Mouse (Mus musculus): Measurements from ENCODE around the gene Gadd45b. TPM values are rescaled to one million over a fixed set of nuclear protein-coding genes. Genes with fewer than 3 reads are reported as not detected.

Gadd45b gene
- polyA plus RNA-seq, 1 experiment from 2014 or later: 12.3 TPM

DNA sequence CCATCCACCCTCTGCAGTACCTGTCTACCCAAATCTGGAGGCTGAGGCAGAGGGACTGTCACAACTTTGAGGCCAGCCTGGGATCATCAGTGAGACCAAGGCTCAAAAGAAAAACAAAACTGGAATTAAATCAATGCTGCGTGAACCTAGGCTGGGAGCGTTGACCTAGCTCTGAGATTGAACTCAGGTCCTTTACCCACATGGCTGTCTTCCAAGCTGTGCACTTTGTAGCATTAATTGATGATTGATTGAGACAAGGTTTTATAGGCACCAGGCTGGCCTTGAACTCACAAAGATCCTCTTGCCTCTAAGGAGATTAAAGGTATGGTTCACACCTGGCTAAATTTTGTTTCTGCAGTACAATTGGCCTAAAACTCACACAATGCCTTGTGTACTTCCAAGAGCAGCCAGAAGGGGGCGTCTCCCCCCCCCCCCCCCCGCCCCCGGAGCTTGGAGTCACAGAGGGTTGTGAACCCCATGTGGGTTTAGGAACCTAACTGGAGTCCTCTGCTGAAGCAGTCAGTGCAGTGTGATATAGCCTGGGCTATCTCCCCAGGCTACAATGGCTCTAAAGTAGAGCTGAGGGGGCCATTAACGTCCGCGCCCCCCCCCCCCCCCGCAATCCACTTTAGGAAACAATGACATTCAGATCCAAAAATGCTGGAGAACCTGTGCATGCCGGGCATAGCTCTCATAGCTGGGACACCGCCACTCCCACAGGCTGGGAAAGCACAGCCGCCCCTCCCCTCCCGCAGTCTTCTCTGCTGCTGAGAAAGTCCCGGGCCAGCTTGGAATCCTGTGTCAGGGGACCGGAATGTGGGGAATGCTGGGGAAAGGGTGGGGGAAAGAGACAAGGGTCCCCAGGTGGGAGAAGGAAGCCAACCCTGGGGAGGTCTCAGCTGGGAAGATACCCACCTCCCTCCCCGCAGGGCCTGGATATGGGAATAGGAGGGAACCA lies 31.0 kb downstream of the Gadd45b start:
- DNase-seq (ENCODE audit: low spot score) (peak; percentile 76), ATAC-seq (ENCODE audit: insufficient number of reproducible peaks, low FRiP score, low TSS enrichment, low read depth) (0 out of 2 replicates have a peak, but pooled peaks have one; percentile 36)
- no peak overlapping the region for H3K4me3 ChIP-seq (ENCODE audit: low read depth, low read length)
- H3K27me3 ChIP-seq (ENCODE audit: control insufficient read depth, insufficient read depth, low read length): no peaks in the 10 kb centered on the region
- no peak overlapping the region for H3K9ac ChIP-seq (ENCODE audit: low read length)
- no peaks in the 10 kb centered on the region for H3K9me3 ChIP-seq (ENCODE audit: control insufficient read depth, low read length)
- H3K4me2 ChIP-seq (ENCODE audit: low read depth, severe bottlenecking): no peak overlapping the region; the same call in 1 of the 2 replicates
- no peaks in the 10 kb centered on the region for H3K4me1 ChIP-seq (ENCODE audit: control insufficient read depth, insufficient read depth, low read length)
- H3K27ac ChIP-seq (replicated peaks; ENCODE audit: low read depth, low read length): no peak overlapping the region
- WGBS: 25% methylated on average over 10 of the region's 16 CpGs
- no peaks in the 10 kb centered on the region for H3K36me3 ChIP-seq (ENCODE audit: control insufficient read depth, insufficient read depth, low read length)

DNA sequence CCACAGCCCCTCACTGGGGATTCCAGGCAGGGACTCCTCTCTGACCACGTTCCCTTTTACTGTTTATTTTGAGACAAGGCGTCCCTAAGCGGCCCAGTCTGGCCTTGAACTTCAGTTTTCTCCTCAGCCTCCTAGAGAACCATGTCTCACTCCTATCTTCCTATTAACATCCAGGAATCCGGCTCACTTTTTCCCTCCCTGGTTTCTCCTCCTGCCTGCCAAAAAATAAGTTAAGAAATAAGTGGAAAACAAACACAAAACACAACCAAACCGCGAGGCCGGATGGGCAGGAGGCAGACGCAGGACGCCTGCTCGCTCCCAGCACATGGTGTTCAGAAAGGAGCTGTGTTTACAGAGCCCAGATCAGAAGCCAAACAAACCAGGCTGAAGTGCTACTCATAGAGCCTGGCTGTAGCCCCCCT lies 32.2 kb downstream of the Gadd45b start:
- Histone ChIP-seq H3K9ac (ENCODE audit: low read length) (no peak overlapping the region), H3K4me2 (ENCODE audit: low read depth, severe bottlenecking) (no peak overlapping the region), H3K27me3 (ENCODE audit: control insufficient read depth, insufficient read depth, low read length) (no peaks in the 10 kb centered on the region), H3K4me3 (ENCODE audit: low read depth, low read length) (no peak overlapping the region), H3K27ac (replicated peaks; ENCODE audit: low read depth, low read length) (no peak overlapping the region), H3K36me3 (ENCODE audit: control insufficient read depth, insufficient read depth, low read length) (no peaks in the 10 kb centered on the region), H3K4me1 (ENCODE audit: control insufficient read depth, insufficient read depth, low read length) (no peaks in the 10 kb centered on the region), H3K9me3 (ENCODE audit: control insufficient read depth, low read length) (no peaks in the 10 kb centered on the region)
- no peak for DNase-seq (ENCODE audit: low spot score)
- 51% methylated on average over 10 of the region's 10 CpGs for WGBS
- no peak for ATAC-seq (ENCODE audit: insufficient number of reproducible peaks, low FRiP score, low TSS enrichment, low read depth)

DNA sequence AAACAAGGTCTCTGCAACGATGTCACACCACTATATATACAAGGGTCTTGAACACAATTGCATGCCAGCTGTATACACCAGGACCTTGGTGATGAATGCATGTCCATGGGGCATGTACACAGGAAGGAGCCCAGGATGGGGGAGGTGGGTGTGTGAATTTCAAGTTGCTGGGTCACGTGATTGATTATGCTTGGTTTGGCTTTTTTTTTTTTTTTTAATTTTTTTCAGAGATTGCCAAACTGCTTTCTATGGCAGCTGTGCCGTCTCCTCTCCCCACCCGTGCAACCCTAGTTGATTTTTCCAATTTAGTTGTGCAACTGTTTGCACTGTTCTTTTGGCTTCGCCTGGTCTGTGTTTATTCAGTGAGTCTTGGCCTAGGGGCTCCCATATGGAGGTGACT lies 32.7 kb downstream of the Gadd45b start:
- no peak overlapping the region for H3K27ac ChIP-seq (replicated peaks; ENCODE audit: low read depth, low read length)
- WGBS: 83% methylated on average over 5 of the region's 5 CpGs
- no peak overlapping the region for H3K4me3 ChIP-seq (ENCODE audit: low read depth, low read length)
- H3K9ac ChIP-seq (ENCODE audit: low read length): no peak overlapping the region
- ATAC-seq (ENCODE audit: insufficient number of reproducible peaks, low FRiP score, low TSS enrichment, low read depth) (no peak), DNase-seq (ENCODE audit: low spot score) (no peak)
- H3K36me3 ChIP-seq (ENCODE audit: control insufficient read depth, insufficient read depth, low read length): no peaks in the 10 kb centered on the region
- no peak overlapping the region for H3K4me2 ChIP-seq (ENCODE audit: low read depth, severe bottlenecking)
- no peaks in the 10 kb centered on the region for H3K27me3 ChIP-seq (ENCODE audit: control insufficient read depth, insufficient read depth, low read length)
- no peaks in the 10 kb centered on the region for H3K4me1 ChIP-seq (ENCODE audit: control insufficient read depth, insufficient read depth, low read length)
- no peaks in the 10 kb centered on the region for H3K9me3 ChIP-seq (ENCODE audit: control insufficient read depth, low read length)

DNA sequence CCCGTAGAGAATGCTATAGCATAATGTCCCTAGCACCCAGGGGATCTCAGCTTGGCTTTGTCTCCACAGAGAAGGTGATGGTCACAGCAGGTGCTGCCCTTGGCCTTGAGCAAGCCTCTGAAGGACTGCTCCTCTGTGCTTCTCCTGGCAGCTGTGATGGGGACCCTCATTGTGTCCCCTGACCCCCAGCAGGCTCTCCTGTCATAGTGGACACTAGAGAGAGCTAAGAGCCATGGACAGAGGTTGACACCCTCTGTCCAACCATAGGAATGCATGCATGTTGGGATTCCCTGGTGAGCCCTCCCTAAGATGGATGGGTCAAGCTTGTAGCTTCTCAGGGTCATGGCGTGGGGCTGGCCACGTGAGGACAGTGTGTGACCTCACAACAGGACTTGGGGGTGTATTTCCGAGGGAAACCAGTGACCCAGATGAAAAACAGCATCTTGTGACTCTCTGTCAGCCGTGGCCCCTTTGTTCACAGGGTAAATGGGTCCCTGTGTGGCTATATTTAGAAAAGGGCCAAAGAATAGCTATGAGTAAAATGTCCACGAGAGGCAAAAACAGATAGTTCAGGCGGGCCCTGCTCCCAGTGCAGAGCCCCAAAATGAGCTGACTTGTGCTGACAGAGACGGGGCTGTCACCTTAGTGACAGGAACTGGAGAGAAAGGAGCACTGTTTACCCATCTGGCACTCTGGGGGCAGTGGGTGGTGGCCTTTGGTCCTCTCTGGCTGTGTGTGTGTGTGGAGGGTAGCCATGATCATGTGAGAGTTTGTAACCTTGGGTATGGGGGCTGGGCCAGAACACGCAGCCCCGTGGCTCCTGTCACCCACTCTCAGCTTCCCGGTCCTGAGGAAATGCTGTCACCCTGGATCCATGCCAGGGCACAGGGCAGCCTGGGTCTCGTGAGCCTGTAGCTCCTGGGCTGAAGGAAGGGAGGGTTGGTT lies 33.4 kb downstream of the Gadd45b start:
- H3K9ac ChIP-seq (ENCODE audit: low read length): no peak overlapping the region
- no peaks in the 10 kb centered on the region for H3K36me3 ChIP-seq (ENCODE audit: control insufficient read depth, insufficient read depth, low read length)
- no peak overlapping the region for H3K4me2 ChIP-seq (ENCODE audit: low read depth, severe bottlenecking)
- WGBS: 67% methylated on average over 12 of the region's 12 CpGs
- no peaks in the 10 kb centered on the region for H3K27me3 ChIP-seq (ENCODE audit: control insufficient read depth, insufficient read depth, low read length)
- no peak overlapping the region for H3K4me3 ChIP-seq (ENCODE audit: low read depth, low read length)
- H3K4me1 ChIP-seq (ENCODE audit: control insufficient read depth, insufficient read depth, low read length): no peaks in the 10 kb centered on the region
- ATAC-seq (ENCODE audit: insufficient number of reproducible peaks, low FRiP score, low TSS enrichment, low read depth) (no peak), DNase-seq (ENCODE audit: low spot score) (no peak)
- no peak overlapping the region for H3K27ac ChIP-seq (replicated peaks; ENCODE audit: low read depth, low read length)
- no peaks in the 10 kb centered on the region for H3K9me3 ChIP-seq (ENCODE audit: control insufficient read depth, low read length)

DNA sequence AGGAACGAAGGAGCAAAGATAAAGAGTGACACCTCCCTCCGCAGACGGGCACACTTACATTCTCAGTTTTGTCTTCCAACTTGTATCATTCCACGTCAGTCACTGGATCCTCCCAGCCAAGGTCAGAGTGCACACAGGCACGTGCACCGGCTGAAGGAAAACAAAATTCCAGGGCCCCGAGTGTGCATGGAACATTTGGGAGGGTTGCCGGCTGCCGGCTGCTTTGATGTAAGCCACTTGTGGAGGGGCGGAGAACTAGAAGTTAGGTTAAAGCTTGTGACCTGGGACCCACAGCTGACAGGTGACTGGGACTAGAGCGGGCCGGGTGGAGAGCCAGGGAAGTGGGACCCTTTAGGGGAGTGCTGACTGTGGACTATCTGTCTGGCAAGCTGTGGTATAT lies 36.4 kb downstream of the Gadd45b start:
- no peak for DNase-seq (ENCODE audit: low spot score)
- H3K4me1 ChIP-seq (ENCODE audit: control insufficient read depth, insufficient read depth, low read length): no peaks in the 10 kb centered on the region
- 47% methylated on average over 12 of the region's 12 CpGs for WGBS

DNA sequence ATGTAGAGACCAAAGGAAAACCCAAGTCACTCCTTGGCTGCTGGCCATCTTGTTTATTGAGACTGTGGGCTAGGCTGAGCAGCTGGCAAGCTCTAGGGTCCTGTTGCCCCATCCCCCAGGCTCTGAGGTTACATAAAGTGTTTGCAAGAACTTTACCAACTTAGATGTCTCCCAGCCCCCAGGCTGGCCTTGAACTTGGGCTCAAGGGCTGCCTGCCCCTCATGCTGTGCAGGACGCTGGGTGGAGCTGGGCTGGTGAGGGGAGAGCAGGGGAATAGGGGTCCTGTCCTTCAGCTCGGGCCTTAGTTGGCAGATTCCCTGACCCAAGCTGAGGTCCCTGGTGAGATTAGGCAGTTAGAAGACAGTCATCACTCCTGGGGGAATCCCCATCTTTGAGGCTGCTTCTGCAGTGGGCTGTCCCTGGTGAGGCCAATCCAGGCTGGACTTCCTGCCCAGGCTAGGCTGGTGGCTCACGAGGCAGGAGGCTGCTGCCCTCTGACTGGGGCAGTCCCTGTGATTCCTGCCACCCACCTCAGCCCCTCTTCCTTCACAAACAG lies 37.3 kb downstream of the Gadd45b start:
- Histone ChIP-seq H3K9ac (ENCODE audit: low read length) (no peak overlapping the region), H3K36me3 (ENCODE audit: control insufficient read depth, insufficient read depth, low read length) (no peaks in the 10 kb centered on the region), H3K4me3 (ENCODE audit: low read depth, low read length) (no peak overlapping the region), H3K9me3 (ENCODE audit: control insufficient read depth, low read length) (no peaks in the 10 kb centered on the region), H3K4me1 (ENCODE audit: control insufficient read depth, insufficient read depth, low read length) (no peaks in the 10 kb centered on the region), H3K27me3 (ENCODE audit: control insufficient read depth, insufficient read depth, low read length) (no peaks in the 10 kb centered on the region), H3K27ac (replicated peaks; ENCODE audit: low read depth, low read length) (no peak overlapping the region; the same call in 1 of the 2 replicates), H3K4me2 (ENCODE audit: low read depth, severe bottlenecking) (no peak overlapping the region)
- WGBS: 64% methylated on average over 3 of the region's 3 CpGs
- ATAC-seq (ENCODE audit: insufficient number of reproducible peaks, low FRiP score, low TSS enrichment, low read depth) (no peak), DNase-seq (ENCODE audit: low spot score) (no peak)

More for the DNA sequence above, 36.4 kb downstream of the Gadd45b start:
- no peak overlapping the region for H3K9ac ChIP-seq (ENCODE audit: low read length)
- H3K4me2 ChIP-seq (ENCODE audit: low read depth, severe bottlenecking): no peak overlapping the region
- H3K36me3 ChIP-seq (ENCODE audit: control insufficient read depth, insufficient read depth, low read length): no peaks in the 10 kb centered on the region
- no peaks in the 10 kb centered on the region for H3K27me3 ChIP-seq (ENCODE audit: control insufficient read depth, insufficient read depth, low read length)
- H3K27ac ChIP-seq (replicated peaks; ENCODE audit: low read depth, low read length): no peak overlapping the region
- H3K9me3 ChIP-seq (ENCODE audit: control insufficient read depth, low read length): no peaks in the 10 kb centered on the region
- H3K4me3 ChIP-seq (ENCODE audit: low read depth, low read length): no peak overlapping the region
- no peak for ATAC-seq (ENCODE audit: insufficient number of reproducible peaks, low FRiP score, low TSS enrichment, low read depth)

DNA sequence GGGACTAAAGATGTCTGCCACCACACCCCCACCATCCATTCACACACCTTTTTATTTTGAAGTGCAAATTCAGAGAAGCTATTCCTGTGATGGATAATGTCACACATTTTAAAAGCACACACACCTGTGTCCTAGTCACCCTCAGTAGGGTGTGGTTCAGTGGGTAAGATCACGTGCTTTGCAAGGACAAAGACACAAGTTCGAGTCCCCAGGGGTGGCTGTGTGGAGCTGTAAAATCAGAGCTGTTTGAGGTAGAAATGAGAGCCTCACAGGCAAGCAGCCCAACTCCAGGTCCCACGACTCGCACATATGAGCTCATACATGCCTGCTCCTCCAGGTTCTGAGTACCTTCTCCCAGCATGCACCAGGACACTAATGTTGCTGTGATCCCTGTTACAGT lies 38.2 kb downstream of the Gadd45b start:
- H3K4me2 ChIP-seq (ENCODE audit: low read depth, severe bottlenecking): no peak overlapping the region
- no peak overlapping the region for H3K4me3 ChIP-seq (ENCODE audit: low read depth, low read length)
- H3K4me1 ChIP-seq (ENCODE audit: control insufficient read depth, insufficient read depth, low read length): no peaks in the 10 kb centered on the region
- no peaks in the 10 kb centered on the region for H3K9me3 ChIP-seq (ENCODE audit: control insufficient read depth, low read length)
- H3K9ac ChIP-seq (ENCODE audit: low read length): no peak overlapping the region
- WGBS: 82% methylated on average over 4 of the region's 4 CpGs
- H3K27me3 ChIP-seq (ENCODE audit: control insufficient read depth, insufficient read depth, low read length): no peaks in the 10 kb centered on the region
- DNase-seq (ENCODE audit: low spot score) (no peak), ATAC-seq (ENCODE audit: insufficient number of reproducible peaks, low FRiP score, low TSS enrichment, low read depth) (no peak)
- H3K27ac ChIP-seq (replicated peaks; ENCODE audit: low read depth, low read length): no peak overlapping the region
- no peaks in the 10 kb centered on the region for H3K36me3 ChIP-seq (ENCODE audit: control insufficient read depth, insufficient read depth, low read length)

DNA sequence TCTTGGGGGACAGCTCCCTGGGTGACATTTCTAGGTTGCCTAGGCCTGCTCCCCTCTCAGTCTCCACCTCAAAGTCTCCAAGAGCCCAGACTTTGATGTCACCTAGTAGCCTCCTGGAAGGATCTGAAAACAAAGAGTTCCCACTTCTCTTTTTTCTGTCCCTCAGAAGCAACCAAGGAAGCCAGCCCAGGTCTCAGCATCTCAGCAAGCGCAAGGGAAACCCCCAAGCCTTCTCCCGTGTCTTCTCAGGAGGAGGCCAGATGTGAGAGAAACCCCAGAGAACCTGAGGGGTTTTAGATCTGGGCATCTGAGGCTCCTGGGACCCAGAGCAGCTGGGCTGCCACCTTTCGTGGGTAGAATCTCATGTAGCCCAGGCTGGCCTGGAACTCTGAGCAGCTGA lies 39.4 kb downstream of the Gadd45b start:
- DNase-seq (ENCODE audit: low spot score) (no peak), ATAC-seq (ENCODE audit: insufficient number of reproducible peaks, low FRiP score, low TSS enrichment, low read depth) (no peak)
- H3K27ac ChIP-seq (replicated peaks; ENCODE audit: low read depth, low read length): no peak overlapping the region
- H3K36me3 ChIP-seq (ENCODE audit: control insufficient read depth, insufficient read depth, low read length): no peaks in the 10 kb centered on the region
- no peak overlapping the region for H3K4me2 ChIP-seq (ENCODE audit: low read depth, severe bottlenecking)
- no peak overlapping the region for H3K9ac ChIP-seq (ENCODE audit: low read length)
- no peaks in the 10 kb centered on the region for H3K9me3 ChIP-seq (ENCODE audit: control insufficient read depth, low read length)
- H3K4me1 ChIP-seq (ENCODE audit: control insufficient read depth, insufficient read depth, low read length): no peaks in the 10 kb centered on the region
- H3K4me3 ChIP-seq (ENCODE audit: low read depth, low read length): no peak overlapping the region
- no peaks in the 10 kb centered on the region for H3K27me3 ChIP-seq (ENCODE audit: control insufficient read depth, insufficient read depth, low read length)
- WGBS: 74% methylated on average over 3 of the region's 3 CpGs

Data from limb, embryonic 11.5 days (tissue).